Mouse (Mus musculus) layer of hippocampus, adult 11-12 months (tissue): ENCODE results near the gene Gm47995.
"Not testable (repeated sequence)": the region's sequence is repeated elsewhere in the genome, so short reads cannot be mapped to it uniquely, and the experiment has no call there.

Source experiments
- DNase-seq: peaks from one replicate; pipeline ENCODE4 v3.0.0; 2022; ENCODE audit warnings: low spot score

The Gm47995 gene

DNA sequence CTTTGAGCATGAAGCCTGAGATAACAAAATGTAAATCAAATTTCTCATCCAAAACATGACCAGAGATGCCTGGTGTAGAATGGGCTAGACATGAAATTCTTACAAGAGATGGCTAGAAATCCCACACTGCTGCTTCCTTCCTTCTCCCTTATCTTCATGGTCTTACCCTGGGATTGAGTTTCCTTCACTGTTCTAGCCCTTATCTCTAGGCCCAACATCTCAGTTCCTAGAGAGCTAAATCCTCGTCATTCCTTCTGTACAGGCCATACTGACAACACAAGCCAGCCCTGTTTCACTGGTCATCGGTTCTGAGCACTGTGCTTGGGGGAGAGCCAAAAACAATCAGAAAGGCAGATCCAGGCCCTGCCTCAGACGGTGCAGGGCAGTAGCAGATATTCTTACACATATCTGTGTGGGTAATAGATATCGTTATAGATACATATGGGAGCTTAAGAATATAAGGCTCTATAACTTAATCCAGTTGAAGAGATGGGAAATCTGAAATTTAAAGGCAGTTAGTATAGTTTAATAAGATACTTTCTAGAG lies 11.3 kb upstream of the Gm47995 start:
- not testable (repeated sequence) for DNase-seq

DNA sequence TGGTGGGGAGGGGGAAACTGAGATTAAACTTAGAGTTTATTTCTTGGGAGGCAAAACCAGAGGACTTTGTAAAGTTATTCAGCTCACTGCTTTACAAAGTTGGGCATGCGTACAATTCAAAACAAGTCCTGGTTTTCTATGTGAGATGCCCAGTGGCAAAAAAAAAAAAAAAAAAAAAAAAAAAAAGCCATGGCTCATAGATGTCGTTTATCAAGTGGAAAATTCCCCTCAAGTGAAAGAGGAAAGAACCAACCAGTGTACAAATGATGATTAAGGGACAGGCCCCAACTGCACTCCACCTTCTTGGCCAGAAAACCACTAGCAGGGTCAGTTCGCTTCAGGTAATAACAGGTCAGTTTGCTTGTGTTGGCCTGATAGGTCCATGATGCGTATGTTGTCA lies 9.8 kb upstream of the Gm47995 start:
- DNase-seq = no peak

DNA sequence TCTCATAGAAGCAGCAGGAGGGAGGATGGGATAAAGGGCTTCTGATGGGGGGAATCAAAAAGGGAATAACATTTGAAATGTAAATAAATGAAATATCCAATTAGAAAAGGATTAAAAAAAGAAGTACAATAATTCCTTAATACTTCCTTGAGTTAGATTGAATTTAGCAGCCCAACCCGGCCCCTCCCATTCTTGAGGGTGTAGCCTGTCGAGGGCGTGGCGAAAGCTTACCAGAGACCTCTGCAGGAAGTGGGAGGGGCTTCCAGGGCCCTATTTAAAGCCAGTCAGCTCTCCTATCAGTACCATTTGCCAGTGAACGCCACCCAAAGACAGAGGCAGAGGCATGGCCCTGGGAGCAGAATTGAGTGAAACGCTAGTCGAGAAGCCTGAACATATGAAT lies 6.2 kb upstream of the Gm47995 start, which contains the start of gene Gm8947:
Gene Gm8947 (plus strand): TSS at position 302 of the 400 bp plus-strand sequence.
- DNase-seq = not testable (repeated sequence)

GRCm38 (mm10) chr1:151192739-151193138 lies 5.5 kb upstream of the Gm47995 start:
- DNase-seq = not testable (repeated sequence)

DNA sequence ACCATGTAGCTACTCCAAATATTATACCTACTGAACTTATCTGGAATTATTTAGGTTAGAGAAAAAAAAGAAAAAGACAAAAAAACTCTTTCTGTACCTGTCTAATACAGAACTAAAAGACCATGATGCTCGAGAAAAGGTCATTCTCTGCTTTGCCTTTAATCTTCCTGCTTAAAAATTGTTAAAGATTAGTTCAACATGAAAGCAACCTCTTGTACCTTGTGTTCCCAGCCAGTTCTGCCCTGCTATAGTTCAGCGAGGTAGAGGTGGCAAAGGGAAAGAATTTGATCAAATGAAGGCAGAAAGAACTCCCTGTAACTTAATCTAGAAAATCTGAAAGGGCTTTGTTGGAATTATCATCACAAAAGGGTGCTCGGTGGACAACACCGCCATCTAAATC lies 2.3 kb upstream of the Gm47995 start:
- DNase-seq = not testable (repeated sequence)

- not testable (repeated sequence) for DNase-seq
These were observed 1.6 kb upstream of the Gm47995 start for GRCm38 (mm10) chr1:151196690-151197089.

DNA sequence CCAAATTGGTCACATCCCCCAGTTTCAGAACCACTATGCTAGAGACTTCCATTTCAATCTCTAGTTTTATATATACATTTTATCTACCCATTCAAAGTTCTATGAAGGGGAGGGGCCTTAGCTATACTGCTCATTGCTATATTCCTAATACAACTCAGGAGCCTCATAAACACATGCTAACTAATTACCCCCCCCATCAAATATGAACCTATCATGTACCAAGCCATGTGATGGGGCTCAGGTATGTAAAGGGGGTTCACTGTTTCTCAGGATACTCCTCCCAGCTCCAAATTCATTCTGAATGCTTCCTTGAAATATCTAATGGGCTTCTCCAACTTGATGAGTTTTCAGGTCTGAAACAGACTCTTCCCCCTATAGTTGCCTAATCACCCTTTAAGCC lies 2.4 kb downstream of the Gm47995 start:
- DNase-seq = not testable (repeated sequence)

DNA sequence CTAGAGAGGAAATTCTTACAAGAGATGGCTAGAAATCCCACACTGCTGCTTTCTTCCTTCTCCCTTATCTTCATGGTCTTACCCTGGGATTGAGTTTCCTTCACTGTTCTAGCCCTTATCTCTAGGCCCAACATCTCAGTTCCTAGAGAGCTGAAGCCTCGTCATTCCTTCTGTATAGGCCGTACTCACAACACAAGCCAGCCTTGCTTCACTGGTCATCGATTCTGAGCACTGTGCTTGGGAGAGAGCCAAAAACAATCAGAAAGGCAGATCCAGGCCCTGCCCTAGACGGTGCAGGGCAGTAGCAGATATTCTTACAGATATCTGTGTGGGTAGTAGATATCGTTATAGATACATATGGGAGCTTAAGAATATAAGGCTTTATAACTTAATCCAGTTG lies 4.5 kb downstream of the Gm47995 start:
- DNase-seq = not testable (repeated sequence)

DNA sequence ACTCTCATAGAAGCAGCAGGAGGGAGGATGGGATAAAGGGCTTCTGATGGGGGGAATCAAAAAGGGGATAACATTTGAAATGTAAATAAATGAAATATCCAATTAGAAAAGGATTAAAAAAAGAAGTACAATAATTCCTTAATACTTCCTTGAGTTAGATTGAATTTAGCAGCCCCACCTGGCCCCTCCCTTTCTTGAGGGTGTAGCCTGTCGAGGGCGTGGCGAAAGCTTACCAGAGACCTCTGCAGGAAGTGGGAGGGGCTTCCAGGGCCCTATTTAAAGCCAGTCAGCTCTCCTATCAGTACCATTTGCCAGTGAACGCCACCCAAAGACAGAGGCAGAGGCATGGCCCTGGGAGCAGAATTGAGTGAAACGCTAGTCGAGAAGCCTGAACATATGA lies 5.6 kb downstream of the Gm47995 start, which contains the start of gene 3110040M04Rik:
Gene 3110040M04Rik (plus strand): TSS at position 304 of the 400 bp plus-strand sequence.
- DNase-seq = not testable (repeated sequence)

GRCm38 (mm10) chr1:151208493-151208892 lies 10.2 kb downstream of the Gm47995 start:
- not testable (repeated sequence) for DNase-seq

- not testable (repeated sequence) for DNase-seq
These were observed 10.7 kb downstream of the Gm47995 start for GRCm38 (mm10) chr1:151208944-151209343.

- DNase-seq = not testable (repeated sequence)
These were observed 11.6 kb downstream of the Gm47995 start, which contains the start of gene Gm47996 for GRCm38 (mm10) chr1:151209824-151210355. Gm47996 (plus strand) TSS chr1:151210131.

DNA sequence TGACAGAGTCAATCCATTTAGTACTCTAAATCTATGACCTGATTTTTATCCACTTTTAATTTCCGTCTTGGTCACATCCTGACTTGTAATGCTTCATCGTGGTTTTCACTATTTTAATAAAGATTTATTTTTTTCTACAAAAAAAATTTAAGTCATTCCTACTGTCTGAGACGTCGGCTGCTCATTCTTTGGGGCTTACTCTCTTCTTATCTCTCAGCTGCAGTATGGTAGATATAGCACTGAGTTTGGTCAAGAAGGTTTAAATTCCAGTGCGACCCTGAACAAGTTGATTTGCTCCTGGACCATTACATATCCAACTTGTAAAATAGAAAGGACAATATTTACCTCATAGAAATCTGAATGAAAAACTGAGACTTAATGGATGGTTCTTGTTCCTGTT lies 13.4 kb downstream of the Gm47995 start:
- not testable (repeated sequence) for DNase-seq

DNA sequence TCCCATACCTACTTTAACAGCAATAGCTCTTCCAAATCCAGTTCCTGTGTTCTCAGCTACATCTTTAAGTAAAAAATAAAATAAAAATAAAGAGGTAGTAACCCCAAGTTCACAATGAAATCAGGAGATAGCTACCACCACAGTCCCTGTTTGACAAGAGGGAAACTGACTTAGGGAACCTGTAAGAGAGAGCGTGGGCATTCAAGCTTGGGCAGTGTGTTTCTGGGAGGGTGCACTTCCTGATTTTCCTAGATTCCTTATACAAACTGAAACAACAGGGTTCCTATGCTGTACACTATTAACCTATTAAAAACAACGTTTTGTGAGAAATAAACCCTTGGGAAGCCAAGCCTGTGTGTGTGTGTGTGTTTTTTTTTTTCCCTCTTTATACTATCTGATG lies 16.6 kb downstream of the Gm47995 start:
- no peak for DNase-seq

DNA sequence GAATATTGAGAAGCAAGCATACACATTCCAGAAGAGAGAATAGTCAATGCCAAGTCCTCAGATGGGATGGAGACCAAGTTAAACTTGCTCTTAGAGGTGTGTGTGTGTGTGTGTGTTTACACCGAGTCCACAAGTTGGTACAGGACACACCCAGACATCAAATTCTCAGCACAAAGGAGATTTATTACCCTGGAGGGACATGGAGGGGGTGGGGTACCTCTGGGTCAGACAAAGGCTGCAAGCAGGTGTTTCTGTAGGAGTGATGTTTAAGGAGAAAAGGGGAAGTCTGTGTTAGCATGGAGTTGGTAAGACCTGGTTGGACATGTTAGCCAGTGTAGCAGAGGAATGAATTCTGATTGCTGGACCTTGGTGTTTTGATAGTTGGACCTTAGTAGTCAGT lies 17.7 kb downstream of the Gm47995 start:
- DNase-seq = no peak

GRCm38 (mm10) chr1:151216417-151216816 lies 18.2 kb downstream of the Gm47995 start:
- no peak for DNase-seq

- no peak for DNase-seq
These were observed 20.8 kb downstream of the Gm47995 start for GRCm38 (mm10) chr1:151219045-151219444.

- no peak for DNase-seq
These were observed 21.9 kb downstream of the Gm47995 start for GRCm38 (mm10) chr1:151220098-151220497.

- no peak for DNase-seq
These were observed 24.5 kb downstream of the Gm47995 start for GRCm38 (mm10) chr1:151222561-151223267.

GRCm38 (mm10) chr1:151223377-151223776 lies 25.1 kb downstream of the Gm47995 start:
- no peak for DNase-seq

DNA sequence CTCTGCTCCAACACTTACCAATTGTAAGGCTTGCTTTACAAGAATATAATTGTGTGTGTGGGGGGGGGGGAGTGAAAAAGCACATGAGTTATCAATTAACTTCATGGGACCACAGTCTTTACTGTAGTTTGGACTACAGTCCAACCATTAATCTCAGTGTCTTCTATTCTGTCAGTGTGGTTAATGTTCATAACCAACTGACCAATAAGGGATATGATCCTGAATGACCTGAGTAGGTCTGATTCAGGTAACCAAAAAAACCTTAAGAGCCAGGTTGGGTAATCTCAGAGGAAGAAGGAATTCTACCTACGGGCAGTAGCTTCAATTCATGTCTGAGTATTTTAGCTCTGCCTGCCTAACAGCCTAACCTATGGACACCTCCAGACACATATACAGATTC lies 26.3 kb downstream of the Gm47995 start:
- no peak for DNase-seq

DNA sequence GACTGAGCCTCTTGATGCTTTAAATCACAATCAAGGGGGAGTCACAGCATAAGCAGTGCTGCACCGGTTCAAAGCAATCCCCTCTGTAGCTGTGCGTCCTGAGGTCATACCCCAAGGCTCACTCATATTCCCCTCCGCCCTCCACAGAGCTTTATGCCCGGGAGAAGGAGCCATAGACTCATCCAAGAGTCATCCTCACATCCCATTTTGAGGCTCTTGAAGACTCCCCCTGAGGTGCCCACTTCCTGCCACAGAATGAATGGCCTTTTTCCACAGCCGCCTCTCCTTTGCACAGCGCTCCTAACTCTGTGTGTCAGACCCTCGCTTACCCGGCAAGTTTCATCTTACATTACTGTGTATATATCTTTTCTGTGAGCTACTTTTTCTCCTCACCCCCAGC lies 29.3 kb downstream of the Gm47995 start:
- no peak for DNase-seq

DNA sequence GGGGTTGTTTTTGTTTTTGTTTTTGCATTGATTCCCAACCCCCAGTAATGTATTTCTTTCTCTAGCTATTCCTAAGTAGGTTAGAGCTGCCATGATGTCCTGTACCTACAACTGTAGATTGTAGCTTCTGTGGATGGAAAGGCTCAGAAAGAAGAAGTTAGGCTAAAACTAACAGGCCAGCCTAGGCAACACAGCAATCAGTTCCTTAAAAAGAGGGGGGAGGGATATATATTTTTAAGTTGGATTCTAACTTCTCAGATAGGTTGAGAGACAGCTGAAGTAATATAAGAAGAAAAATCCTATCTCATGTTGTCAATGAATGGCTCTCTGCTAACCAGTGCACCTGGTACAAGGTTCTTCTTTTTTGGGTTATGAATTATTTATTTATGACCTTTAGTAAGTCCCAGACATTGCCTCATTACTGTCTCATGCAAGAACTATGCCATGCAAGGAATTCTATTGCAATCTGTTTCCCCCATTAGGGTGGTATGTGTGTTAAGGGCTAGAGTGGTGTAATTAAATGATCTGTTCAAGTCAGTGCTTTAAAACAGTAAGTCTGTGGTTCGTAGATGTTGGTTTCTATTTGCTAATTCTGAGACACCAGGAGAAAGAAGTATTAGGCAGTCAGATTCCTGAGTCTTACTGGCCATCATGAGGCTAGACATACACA lies 30.2 kb downstream of the Gm47995 start:
- DNase-seq = no peak
